Mouse (Mus musculus): ENCODE data around the gene Eif4a2. TPM values are rescaled to one million over a fixed set of nuclear protein-coding genes. Genes with fewer than 3 reads are reported as not detected.

The Eif4a2 gene
- polyA plus RNA-seq (2012; ENCODE audit: low replicate concordance), result 5.9 and 20.9 TPM in 2 replicates

DNA sequence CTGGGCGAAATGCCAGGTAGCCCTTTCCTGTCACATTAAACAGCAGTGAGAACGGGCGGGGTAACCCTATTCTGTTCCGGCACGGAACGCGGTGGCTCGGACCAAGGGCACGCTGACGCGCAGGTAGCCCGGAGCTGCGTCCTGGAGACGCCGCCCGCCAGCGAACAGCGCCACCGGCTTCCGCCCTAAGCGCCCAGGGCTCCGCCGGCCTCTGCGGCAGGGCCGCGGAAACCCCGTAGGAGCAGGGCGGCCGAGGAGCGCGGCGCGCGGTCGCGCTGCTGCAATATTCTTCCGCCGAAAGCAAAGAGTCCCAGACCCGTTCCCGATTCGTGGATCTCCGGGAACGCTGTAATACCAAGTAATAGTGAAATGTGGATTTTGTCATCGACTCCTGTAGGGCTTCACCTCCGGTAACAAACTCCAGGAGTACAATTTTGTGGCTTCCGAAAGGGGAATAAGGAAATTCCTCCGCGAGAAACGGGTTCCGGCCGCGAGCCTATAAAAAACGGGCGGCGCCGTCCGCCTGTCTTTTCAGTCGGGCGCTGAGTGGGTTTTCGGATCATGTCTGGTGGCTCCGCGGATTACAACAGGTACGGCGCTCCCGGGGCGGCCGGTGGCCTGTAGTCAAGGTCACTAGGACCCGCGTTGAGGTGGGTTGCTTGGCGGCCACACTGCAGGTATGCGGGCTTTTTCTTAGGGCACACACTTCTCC lies at the start of gene Eif4a2:
Eif4a2 (plus strand) TSS at position 214 of the 712 bp plus-strand sequence.

GRCm38 (mm10) chr16:23057668-23058447 lies 49.4 kb upstream of the Eif4a2 start, which contains the start of gene Kng1:
TSS of gene Kng1 (plus strand) at chr16:23057865.

DNA sequence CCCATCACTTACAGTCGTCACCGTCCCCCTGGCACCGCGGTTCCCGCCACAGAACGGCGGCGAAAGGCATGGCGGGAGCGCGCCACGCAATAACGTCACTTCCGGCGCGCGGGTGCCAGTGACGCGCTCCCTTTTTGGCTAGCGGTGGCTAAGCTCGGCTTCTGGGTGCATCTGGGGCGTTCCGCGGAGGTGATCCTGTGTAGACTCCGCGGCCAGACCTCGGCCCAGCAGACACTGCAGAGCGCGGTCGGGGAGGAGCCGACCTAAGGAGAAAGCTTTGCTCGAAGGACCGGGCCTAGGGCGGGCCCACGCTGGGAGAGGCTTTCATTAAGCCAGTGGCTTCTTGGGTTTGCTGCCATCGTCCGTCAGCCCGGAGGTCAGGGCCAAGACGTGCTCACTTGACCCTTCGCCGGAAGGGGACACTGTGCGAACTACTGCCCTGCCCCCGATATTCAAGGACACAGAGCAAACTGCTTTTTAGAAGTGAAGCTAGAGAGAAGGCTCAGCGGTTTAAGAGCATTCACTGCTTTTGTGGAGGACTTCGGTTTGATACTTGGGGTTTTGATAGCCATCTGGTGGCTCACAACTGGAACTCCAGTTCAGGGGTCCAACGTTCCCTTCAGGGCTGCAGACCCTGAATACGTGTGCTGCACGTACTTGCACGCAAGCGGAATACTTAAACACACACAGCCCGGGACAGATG lies 20.6 kb downstream of the Eif4a2 start, which contains the start of gene Rfc4:
Rfc4 (minus strand) TSS at position 65 of the 703 bp plus-strand sequence.

DNA sequence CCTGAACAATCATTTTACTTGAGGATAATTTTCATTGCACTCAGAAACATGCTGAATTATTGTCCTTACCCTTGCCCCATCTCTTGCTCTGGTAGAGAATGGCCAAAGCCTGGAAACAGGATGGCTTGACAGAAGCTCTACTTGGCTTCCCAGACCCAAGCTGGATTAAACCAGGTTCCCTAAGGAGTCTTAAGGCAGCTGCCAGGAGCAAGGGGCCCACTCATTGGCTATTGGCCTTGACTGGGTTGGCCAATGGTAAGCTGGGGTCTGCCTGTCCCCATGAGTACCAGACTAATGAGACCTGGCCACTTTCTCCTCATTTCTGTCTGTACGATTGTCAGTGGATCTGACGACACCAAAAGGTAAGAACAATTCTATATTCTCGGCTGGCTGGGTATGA lies 39.0 kb downstream of the Eif4a2 start, which contains the start of gene Adipoq:
Adipoq (plus strand) TSS at position 257 of the 400 bp plus-strand sequence.

Other genes with a start within 250 kb of the Eif4a2 start
- gene Tbccd1, start 249.8 kb upstream of the Eif4a2 start, polyA plus RNA-seq (2012; ENCODE audit: low replicate concordance), result 1.2 and 3.8 TPM in 2 replicates
- gene Dnajb11, start 249.6 kb upstream of the Eif4a2 start, polyA plus RNA-seq (2012; ENCODE audit: low replicate concordance), result 32.3 and 59.9 TPM in 2 replicates
- gene Ahsg, start 216.2 kb upstream of the Eif4a2 start, polyA plus RNA-seq (2012; ENCODE audit: low replicate concordance), result not detected in 2 replicates
- gene Fetub, start 189.1 kb upstream of the Eif4a2 start, polyA plus RNA-seq (2012; ENCODE audit: low replicate concordance), result not detected in 2 replicates
- not detected in 2 replicates for gene Hrg, start 156.4 kb upstream of the Eif4a2 start, polyA plus RNA-seq (2012; ENCODE audit: low replicate concordance)
- gene Kng2, start 78.0 kb upstream of the Eif4a2 start, polyA plus RNA-seq (2012; ENCODE audit: low replicate concordance), result not detected in 2 replicates
- not detected in 2 replicates for gene Kng1, start 49.6 kb upstream of the Eif4a2 start, polyA plus RNA-seq (2012; ENCODE audit: low replicate concordance)
- gene Rfc4, start 20.3 kb downstream of the Eif4a2 start, polyA plus RNA-seq (2012; ENCODE audit: low replicate concordance), result 0.53 and 12.6 TPM in 2 replicates
- gene Adipoq, start 39.1 kb downstream of the Eif4a2 start, polyA plus RNA-seq (2012; ENCODE audit: low replicate concordance), result not detected in 2 replicates
- 64.6 and 108 TPM in 2 replicates for gene St6gal1, start 117.3 kb downstream of the Eif4a2 start, polyA plus RNA-seq (2012; ENCODE audit: low replicate concordance)